Mouse (Mus musculus) midbrain, embryonic 14.5 days (tissue): ENCODE results near the gene Zmynd8. TPM values are rescaled to one million over a fixed set of nuclear protein-coding genes. Genes with fewer than 3 reads are reported as not detected.
"Not testable (repeated sequence)": the region's sequence is repeated elsewhere in the genome, so short reads cannot be mapped to it uniquely, and the experiment has no call there.

Experiments used
- ATAC-seq: fragments of 200-750 bp; cut with Nextera tagmentation; 2 replicates; pipeline ENCODE4 v1.8.0; 2017; ENCODE audit warnings: moderate number of reproducible peaks, moderate library complexity; ENCODE audit not compliant: low FRiP score, low TSS enrichment
- DNase-seq: peaks from one replicate; pipeline ENCODE4 v3.0.0-alpha.2; 2015
- H3K27ac ChIP-seq: fragments of 300-500 bp; sonication (generic); replicated peaks from 2 replicates; pipeline ENCODE4 v1.5.1; 2014; ENCODE audit warnings: mild to moderate bottlenecking, low read depth, low read length, moderate library complexity
- H3K27me3 ChIP-seq: fragments of 300-500 bp; sonication (generic); 2 replicates; pipeline ENCODE4 v1.6.1; 2014; ENCODE audit warnings: low read length, control low read depth, mixed read lengths; ENCODE audit not compliant: control insufficient read depth, insufficient read depth
- H3K36me3 ChIP-seq: fragments of 300-500 bp; sonication (generic); 2 replicates; pipeline ENCODE4 v1.6.1; 2014; ENCODE audit warnings: low read length, control low read depth; ENCODE audit not compliant: control insufficient read depth, insufficient read depth
- H3K4me1 ChIP-seq: fragments of 300-500 bp; sonication (generic); 2 replicates; pipeline ENCODE4 v1.6.1; 2014; ENCODE audit warnings: mild to moderate bottlenecking, antibody characterized with exemption, low read length, control low read depth; ENCODE audit not compliant: control insufficient read depth, insufficient read depth
- H3K4me2 ChIP-seq: fragments of 300-500 bp; sonication (generic); 2 replicates; pipeline ENCODE4 v1.6.1; 2014; ENCODE audit warnings: mild to moderate bottlenecking, low read length, moderate library complexity
- H3K4me3 ChIP-seq: fragments of 300-500 bp; sonication (generic); replicated peaks from 2 replicates; pipeline ENCODE4 v1.5.1; 2014; ENCODE audit warnings: low read depth, low read length
- H3K9ac ChIP-seq: fragments of 300-500 bp; sonication (generic); replicated peaks from 2 replicates; pipeline ENCODE4 v1.6.1; 2014; ENCODE audit warnings: mild to moderate bottlenecking, low read length, moderate library complexity
- H3K9me3 ChIP-seq: fragments of 300-500 bp; sonication (generic); 2 replicates; pipeline ENCODE4 v1.6.1; 2016; ENCODE audit warnings: low read length, control low read depth, mixed read lengths; ENCODE audit not compliant: control insufficient read depth
- WGBS: fragments of 180-500 bp; shearing (Covaris S2); extraction: QIAGEN DNeasy Blood & Tissue Kit; methylation state at CpG from one replicate; pipeline ENCODE4 v1.1.7; 2014; 5-methylcytosine and 5-hydroxymethylcytosine counted together
- polyA plus RNA-seq: library from polyadenylated mRNA; unstranded; fragments of >200 nt; fragmentation: Nextera tagmentation; extraction: Ambion mirVana; gene quantifications from 2 replicates; pipeline ENCODE4 v1.2.1, GENCODE M21; 2014

Zmynd8 gene
- polyA plus RNA-seq, 1 experiment from 2014 or later: 64.4 TPM

- 63% methylated on average over 5 of the region's 5 CpGs for WGBS
- H3K9me3 ChIP-seq: no peaks in the 10 kb centered on the region
- no peaks in the 10 kb centered on the region for H3K27me3 ChIP-seq
- peaks cover 93% of the 10 kb centered on the region for H3K36me3 ChIP-seq
- no peak overlapping the region for H3K4me3 ChIP-seq
- no peak overlapping the region for H3K9ac ChIP-seq
- H3K4me2 ChIP-seq: no peak overlapping the region
- peak; percentile 69 for DNase-seq
- H3K4me1 ChIP-seq: 0 out of 2 replicates have a peak, but pooled peaks cover 5% of the 10 kb centered on the region
- no peak for ATAC-seq
- H3K27ac ChIP-seq: no peak overlapping the region
Measured at GRCm38 (mm10) chr2:165811536-165811935, 87.3 kb downstream of the Zmynd8 start.

GRCm38 (mm10) chr2:165809901-165810477 is 88.8 kb downstream of the Zmynd8 start:
- H3K4me3 ChIP-seq: no peak overlapping the region
- no peak overlapping the region for H3K27ac ChIP-seq
- peaks cover 94% of the 10 kb centered on the region for H3K36me3 ChIP-seq
- 83% methylated on average over 5 of the region's 5 CpGs for WGBS
- no peak overlapping the region for H3K9ac ChIP-seq
- H3K9me3 ChIP-seq: no peaks in the 10 kb centered on the region
- H3K27me3 ChIP-seq: no peaks in the 10 kb centered on the region
- H3K4me1 ChIP-seq: 0 out of 2 replicates have a peak, but pooled peaks cover 5% of the 10 kb centered on the region
- no peak for ATAC-seq
- H3K4me2 ChIP-seq: no peak overlapping the region
- DNase-seq: no peak

GRCm38 (mm10) chr2:165809091-165809490 is 89.7 kb downstream of the Zmynd8 start:
- Histone ChIP-seq H3K4me3 (no peak overlapping the region), H3K36me3 (peaks cover 94% of the 10 kb centered on the region), H3K9ac (no peak overlapping the region), H3K27me3 (no peaks in the 10 kb centered on the region), H3K9me3 (no peaks in the 10 kb centered on the region), H3K27ac (no peak overlapping the region), H3K4me1 (0 out of 2 replicates have a peak, but pooled peaks cover 5% of the 10 kb centered on the region), H3K4me2 (no peak overlapping the region)
- DNase-seq (no peak), ATAC-seq (no peak)
- WGBS: 98% methylated on average over 5 of the region's 5 CpGs

GRCm38 (mm10) chr2:165808179-165808975 is 90.4 kb downstream of the Zmynd8 start:
- no peak overlapping the region for H3K9ac ChIP-seq
- no peaks in the 10 kb centered on the region for H3K4me1 ChIP-seq
- ATAC-seq: no peak
- peaks cover 88% of the 10 kb centered on the region for H3K36me3 ChIP-seq
- 97% methylated on average over 12 of the region's 12 CpGs for WGBS
- H3K4me2 ChIP-seq: no peak overlapping the region
- H3K27me3 ChIP-seq: no peaks in the 10 kb centered on the region
- H3K9me3 ChIP-seq: no peaks in the 10 kb centered on the region
- H3K4me3 ChIP-seq: no peak overlapping the region
- DNase-seq: no peak
- no peak overlapping the region for H3K27ac ChIP-seq

- not testable (repeated sequence) for DNase-seq, H3K4me1 ChIP-seq, ATAC-seq, H3K9ac ChIP-seq, H3K4me2 ChIP-seq, H3K27me3 ChIP-seq, H3K27ac ChIP-seq, H3K4me3 ChIP-seq, H3K9me3 ChIP-seq
- WGBS: 95% methylated on average over 3 of the region's 3 CpGs
- peaks cover 71% of the 10 kb centered on the region for H3K36me3 ChIP-seq
Measured at GRCm38 (mm10) chr2:165800174-165800573, 98.6 kb downstream of the Zmynd8 start.

GRCm38 (mm10) chr2:165797876-165798275 is 100.9 kb downstream of the Zmynd8 start:
- H3K27me3 ChIP-seq: no peaks in the 10 kb centered on the region
- no peak for DNase-seq
- no peaks in the 10 kb centered on the region for H3K9me3 ChIP-seq
- no peak for ATAC-seq
- no peak overlapping the region for H3K9ac ChIP-seq
- H3K36me3 ChIP-seq: peaks cover 80% of the 10 kb centered on the region
- 61% methylated on average over 8 of the region's 8 CpGs for WGBS
- no peak overlapping the region for H3K4me3 ChIP-seq
- H3K4me1 ChIP-seq: no peaks in the 10 kb centered on the region
- no peak overlapping the region for H3K4me2 ChIP-seq
- no peak overlapping the region for H3K27ac ChIP-seq

GRCm38 (mm10) chr2:165793283-165793638 is 105.6 kb downstream of the Zmynd8 start:
- peaks cover 92% of the 10 kb centered on the region for H3K36me3 ChIP-seq
- 86% methylated on average over 3 of the region's 3 CpGs for WGBS
- ATAC-seq: no peak
- H3K9ac ChIP-seq: no peak overlapping the region
- H3K27ac ChIP-seq: no peak overlapping the region
- H3K27me3 ChIP-seq: no peaks in the 10 kb centered on the region
- H3K4me1 ChIP-seq: 0 out of 2 replicates have a peak, but pooled peaks cover 5% of the 10 kb centered on the region
- no peak overlapping the region for H3K4me3 ChIP-seq
- no peak overlapping the region for H3K4me2 ChIP-seq
- DNase-seq: no peak
- H3K9me3 ChIP-seq: no peaks in the 10 kb centered on the region

GRCm38 (mm10) chr2:165792431-165793282 is 106.2 kb downstream of the Zmynd8 start:
- Histone ChIP-seq H3K36me3 (peaks cover 90% of the 10 kb centered on the region), H3K27ac (no peak overlapping the region; the same call in 1 of the 2 replicates), H3K9me3 (no peaks in the 10 kb centered on the region), H3K27me3 (no peaks in the 10 kb centered on the region), H3K4me2 (no peak overlapping the region), H3K4me1 (0 out of 2 replicates have a peak, but pooled peaks cover 5% of the 10 kb centered on the region), H3K4me3 (no peak overlapping the region), H3K9ac (no peak overlapping the region)
- 90% methylated on average over 25 of the region's 25 CpGs for WGBS
- DNase-seq (no peak), ATAC-seq (no peak)
